Mouse (Mus musculus): Measurements from ENCODE around the gene Gm17651. TPM values are rescaled to one million over a fixed set of nuclear protein-coding genes. Genes with fewer than 3 reads are reported as not detected.

The Gm17651 gene
- polyA plus RNA-seq (2014; fragmentation: Illumina TruSeq; extraction: RNeasy Lipid Tissue Mini Kit (QIAGEN cat#74804)): not detected

GRCm38 (mm10) chr3:97674644-97675110 is at the start of gene Gm17651:
Gene Gm17651, minus strand, starts transcription at chr3:97674694.

GRCm38 (mm10) chr3:97657655-97658411 is 16.7 kb downstream of the Gm17651 start, which contains the start of gene Prkab2:
Gene Prkab2, plus strand, starts transcription at chr3:97658193.

GRCm38 (mm10) chr3:97628391-97629001 is 46.0 kb downstream of the Gm17651 start, which contains the start of gene Fmo5:
Gene Fmo5, plus strand, starts transcription at chr3:97628804.

Other genes starting within 250 kb of the Gm17651 start
- 4.1 TPM for gene Chd1l, start 64.5 kb downstream of the Gm17651 start, polyA plus RNA-seq (2014; fragmentation: Illumina TruSeq; extraction: RNeasy Lipid Tissue Mini Kit (QIAGEN cat#74804))
- gene Fmo5, start 45.9 kb downstream of the Gm17651 start, polyA plus RNA-seq (2014; fragmentation: Illumina TruSeq; extraction: RNeasy Lipid Tissue Mini Kit (QIAGEN cat#74804)): 17.9 TPM
- 52.0 TPM for gene Prkab2, start 16.5 kb downstream of the Gm17651 start, polyA plus RNA-seq (2014; fragmentation: Illumina TruSeq; extraction: RNeasy Lipid Tissue Mini Kit (QIAGEN cat#74804))
- 27.4 TPM for gene Pde4dip, start 214.0 kb upstream of the Gm17651 start, polyA plus RNA-seq (2014; fragmentation: Illumina TruSeq; extraction: RNeasy Lipid Tissue Mini Kit (QIAGEN cat#74804))
- gene Sec22b, start 226.5 kb upstream of the Gm17651 start, polyA plus RNA-seq (2014; fragmentation: Illumina TruSeq; extraction: RNeasy Lipid Tissue Mini Kit (QIAGEN cat#74804)): 96.2 TPM